Mouse (Mus musculus): ENCODE measurements around the gene Pcnx. TPM values are rescaled to one million over a fixed set of nuclear protein-coding genes. Genes with fewer than 3 reads are reported as not detected.

Pcnx gene
- 10 to 100 TPM in 2 of 3 experiments, 1 to 10 TPM in 1; 3.3 to 14.3 (median 12.6) TPM for polyA plus RNA-seq (2017; shearing (Covaris generic))

GRCm38 (mm10) chr12:81859351-81860307, at the start of gene Pcnx:
Pcnx (plus strand) TSS chr12:81860023.
- peak; percentile 83 for ATAC-seq

- no peak for ATAC-seq
Observed at GRCm38 (mm10) chr12:81810417-81810816, 49.4 kb upstream of the Pcnx start.

GRCm38 (mm10) chr12:81814742-81815141, 45.1 kb upstream of the Pcnx start:
- no peak for ATAC-seq

- no peak for ATAC-seq
Observed at GRCm38 (mm10) chr12:81816330-81817125, 43.3 kb upstream of the Pcnx start.

- no peak for ATAC-seq
Observed at GRCm38 (mm10) chr12:81817126-81817505, 42.7 kb upstream of the Pcnx start.

GRCm38 (mm10) chr12:81820700-81821099, 39.1 kb upstream of the Pcnx start:
- ATAC-seq, result no peak

GRCm38 (mm10) chr12:81822176-81822575, 37.6 kb upstream of the Pcnx start:
- ATAC-seq, result no peak

- no peak for ATAC-seq
Observed at GRCm38 (mm10) chr12:81822778-81823480, 36.9 kb upstream of the Pcnx start.

- ATAC-seq, result no peak
Observed at GRCm38 (mm10) chr12:81828355-81828754, 31.5 kb upstream of the Pcnx start.

- no peak for ATAC-seq
Observed at GRCm38 (mm10) chr12:81832039-81832738, 27.6 kb upstream of the Pcnx start.

GRCm38 (mm10) chr12:81833094-81833493, 26.7 kb upstream of the Pcnx start:
- no peak for ATAC-seq

- no peak for ATAC-seq
Observed at GRCm38 (mm10) chr12:81836162-81836561, 23.7 kb upstream of the Pcnx start.

- no peak for ATAC-seq
Observed at GRCm38 (mm10) chr12:81837463-81837862, 22.4 kb upstream of the Pcnx start.

- ATAC-seq, result peak; percentile 63
Observed at GRCm38 (mm10) chr12:81839663-81840062, 20.2 kb upstream of the Pcnx start.

GRCm38 (mm10) chr12:81841046-81841445, 18.8 kb upstream of the Pcnx start:
- no peak for ATAC-seq

- ATAC-seq, result no peak
Observed at GRCm38 (mm10) chr12:81843501-81843900, 16.3 kb upstream of the Pcnx start.

GRCm38 (mm10) chr12:81844572-81844971, 15.3 kb upstream of the Pcnx start:
- ATAC-seq, result peak; percentile 10

GRCm38 (mm10) chr12:81844981-81845380, 14.8 kb upstream of the Pcnx start:
- ATAC-seq, result peak; percentile 70

- no peak for ATAC-seq
Observed at GRCm38 (mm10) chr12:81849629-81850028, 10.2 kb upstream of the Pcnx start.

- ATAC-seq, result no peak
Observed at GRCm38 (mm10) chr12:81852551-81852950, 7.3 kb upstream of the Pcnx start.

GRCm38 (mm10) chr12:81852977-81853376, 6.8 kb upstream of the Pcnx start:
- no peak for ATAC-seq

- ATAC-seq, result no peak
Observed at GRCm38 (mm10) chr12:81853543-81853942, 6.3 kb upstream of the Pcnx start.
